Mouse (Mus musculus) ES-E14 (cell line): Measurements from ENCODE around the gene Esrra.

Source experiments
- HCFC1 ChIP-seq: IDR thresholded peaks from 2 replicates; pipeline ENCODE4 v1.6.1; 2012; ENCODE audit warnings: low read length, inconsistent platforms, borderline replicate concordance; ENCODE audit not compliant: insufficient read depth
- MAFK ChIP-seq: IDR thresholded peaks from 2 replicates; pipeline ENCODE4 v1.6.1; 2014; ENCODE audit warnings: mild to moderate bottlenecking, low read depth, low read length, inconsistent platforms; ENCODE audit not compliant: insufficient read depth
- ZC3H11A ChIP-seq: IDR thresholded peaks from 2 replicates; pipeline ENCODE4 v1.6.1; 2012; ENCODE audit warnings: low read depth, mild to moderate bottlenecking, inconsistent platforms, low read length, borderline replicate concordance
- ZNF384 ChIP-seq: IDR thresholded peaks from 2 replicates; pipeline ENCODE4 v1.6.1; 2012; ENCODE audit warnings: low read depth, low read length, inconsistent platforms

DNA sequence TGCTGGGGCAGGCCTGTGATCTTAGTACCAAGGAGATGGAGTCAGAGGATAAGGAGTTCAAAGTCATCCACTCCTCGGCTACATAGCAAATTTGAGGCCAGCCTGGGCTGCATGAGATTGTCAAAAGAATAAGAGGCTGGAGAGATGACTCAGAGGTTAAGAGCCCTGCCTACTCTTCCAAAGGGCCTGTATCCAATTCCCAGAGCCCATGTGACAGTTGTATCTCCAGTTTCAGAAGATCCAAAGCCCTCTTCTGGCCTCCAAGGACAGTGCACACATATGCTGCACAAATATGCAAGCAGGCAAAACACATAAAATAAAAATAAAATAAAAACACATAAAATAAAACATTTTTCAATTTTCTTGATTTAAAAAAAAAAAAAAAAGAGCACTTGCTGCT lies 47.4 kb downstream of the Esrra start:
- TF ChIP-seq HCFC1 (no peak), ZC3H11A (no peak), ZNF384 (no peak), MAFK (no peak)
